Mouse (Mus musculus): ENCODE measurements around the gene Hdgf. TPM values are rescaled to one million over a fixed set of nuclear protein-coding genes. Genes with fewer than 3 reads are reported as not detected.
A peak's percentile ranks its signal among the peaks of the same experiment; 100 is the strongest.

Gene Hdgf
- total RNA-seq, 2 experiments from 2014 or later, result 140 to 146 TPM

GRCm38 (mm10) chr3:87916990-87917389, 10.9 kb downstream of the Hdgf start:
- TF ChIP-seq CTCF (conservative IDR thresholded peaks at IDR 0.05), result peak; percentile 54
- Histone ChIP-seq H3K4me3 (no peak overlapping the region), H3K27ac (no peak overlapping the region)
- DNase-seq (ENCODE audit: low spot score in 2 of 2), result no peak

GRCm38 (mm10) chr3:87918551-87918950, 12.4 kb downstream of the Hdgf start:
- TF ChIP-seq CTCF (conservative IDR thresholded peaks at IDR 0.05), result no peak
- Histone ChIP-seq H3K27ac (no peak overlapping the region), H3K4me3 (no peak overlapping the region; the same call in 1 of the 2 replicates)
- DNase-seq (ENCODE audit: low spot score in 2 of 2), result no peak

GRCm38 (mm10) chr3:87919336-87920108, 13.4 kb downstream of the Hdgf start, which contains the start of gene Mrpl24:
TSS of gene Mrpl24 (plus strand) at chr3:87919506.
- peak within 1 kb of the TSS; percentile 87 for H3K27ac ChIP-seq
- peak; percentile 7; the same call in 1 of the 2 replicates for TF ChIP-seq CTCF (conservative IDR thresholded peaks at IDR 0.05)
- H3K4me3 ChIP-seq, result peak within 1 kb of the TSS; percentile 82
- DNase-seq (ENCODE audit: low spot score in 2 of 2), result peak; percentile 84 to 96

GRCm38 (mm10) chr3:87920270-87920943, 14.3 kb downstream of the Hdgf start:
- no peak for DNase-seq (ENCODE audit: low spot score in 2 of 2)
- peak; percentile 51 for TF ChIP-seq CTCF (conservative IDR thresholded peaks at IDR 0.05)
- peak overlapping the region; percentile 82 for H3K4me3 ChIP-seq
- H3K27ac ChIP-seq, result 0 out of 2 replicates have a peak overlapping the region, but pooled peaks have one; percentile 87

GRCm38 (mm10) chr3:87924996-87925395, 18.9 kb downstream of the Hdgf start:
- no peak overlapping the region for H3K27ac ChIP-seq
- no peak for TF ChIP-seq CTCF (conservative IDR thresholded peaks at IDR 0.05)
- no peak for DNase-seq (ENCODE audit: low spot score in 2 of 2)
- no peak overlapping the region for H3K4me3 ChIP-seq

GRCm38 (mm10) chr3:87927452-87927851, 21.3 kb downstream of the Hdgf start:
- TF ChIP-seq CTCF (conservative IDR thresholded peaks at IDR 0.05), result no peak
- DNase-seq (ENCODE audit: low spot score in 2 of 2), result no peak
- no peak overlapping the region for H3K4me3 ChIP-seq
- no peak overlapping the region for H3K27ac ChIP-seq

GRCm38 (mm10) chr3:87929341-87930077, 23.4 kb downstream of the Hdgf start:
- peak overlapping the region; percentile 93 for H3K27ac ChIP-seq
- H3K4me3 ChIP-seq, result peak overlapping the region; percentile 66
- TF ChIP-seq CTCF (conservative IDR thresholded peaks at IDR 0.05), result no peak
- DNase-seq (ENCODE audit: low spot score in 2 of 2), result no peak

GRCm38 (mm10) chr3:87930078-87930795, 24.1 kb downstream of the Hdgf start, which contains the start of the genes Isg20l2 and Rrnad1:
TSS of gene Isg20l2 (plus strand) at chr3:87930314.
TSS of gene Rrnad1 (minus strand) at chr3:87930717.
- Histone ChIP-seq H3K4me3 (peak within 1 kb of the TSS; percentile 66), H3K27ac (peak within 1 kb of the TSS; percentile 93)
- peak; percentile 80 for TF ChIP-seq CTCF (conservative IDR thresholded peaks at IDR 0.05)
- peak; percentile 98 for DNase-seq (ENCODE audit: low spot score in 2 of 2)

GRCm38 (mm10) chr3:87934026-87934425, 27.9 kb downstream of the Hdgf start:
- no peak overlapping the region for H3K27ac ChIP-seq
- no peak for DNase-seq (ENCODE audit: low spot score in 2 of 2)
- no peak for TF ChIP-seq CTCF (conservative IDR thresholded peaks at IDR 0.05)

GRCm38 (mm10) chr3:87934501-87934900, 28.4 kb downstream of the Hdgf start:
- no peak overlapping the region for H3K27ac ChIP-seq
- no peak for DNase-seq (ENCODE audit: low spot score in 2 of 2)
- 0 out of 2 replicates have a peak, but pooled peaks have one; percentile 12 for TF ChIP-seq CTCF (conservative IDR thresholded peaks at IDR 0.05)
- no peak overlapping the region for H3K4me3 ChIP-seq

More at GRCm38 (mm10) chr3:87934026-87934425, 27.9 kb downstream of the Hdgf start:
- H3K4me3 ChIP-seq, result no peak overlapping the region

- no peak for DNase-seq (ENCODE audit: low spot score in 2 of 2)
- no peak for TF ChIP-seq CTCF (conservative IDR thresholded peaks at IDR 0.05)
- Histone ChIP-seq H3K4me3 (no peak overlapping the region), H3K27ac (no peak overlapping the region)
These were observed 29.1 kb downstream of the Hdgf start for GRCm38 (mm10) chr3:87935201-87935600.

- TF ChIP-seq CTCF (conservative IDR thresholded peaks at IDR 0.05), result peak; percentile 99
- DNase-seq (ENCODE audit: low spot score in 2 of 2), result peak; percentile 75 to 85
- no peak overlapping the region for H3K27ac ChIP-seq
These were observed 29.7 kb downstream of the Hdgf start for GRCm38 (mm10) chr3:87935776-87936175.

More at GRCm38 (mm10) chr3:87935776-87936175, 29.7 kb downstream of the Hdgf start:
- peak overlapping the region; percentile 5; the same call in 1 of the 2 replicates for H3K4me3 ChIP-seq

Data from layer of hippocampus, adult 2 months (tissue).